Mouse (Mus musculus): ENCODE measurements around the gene Rpl22.

Rpl22 gene

DNA sequence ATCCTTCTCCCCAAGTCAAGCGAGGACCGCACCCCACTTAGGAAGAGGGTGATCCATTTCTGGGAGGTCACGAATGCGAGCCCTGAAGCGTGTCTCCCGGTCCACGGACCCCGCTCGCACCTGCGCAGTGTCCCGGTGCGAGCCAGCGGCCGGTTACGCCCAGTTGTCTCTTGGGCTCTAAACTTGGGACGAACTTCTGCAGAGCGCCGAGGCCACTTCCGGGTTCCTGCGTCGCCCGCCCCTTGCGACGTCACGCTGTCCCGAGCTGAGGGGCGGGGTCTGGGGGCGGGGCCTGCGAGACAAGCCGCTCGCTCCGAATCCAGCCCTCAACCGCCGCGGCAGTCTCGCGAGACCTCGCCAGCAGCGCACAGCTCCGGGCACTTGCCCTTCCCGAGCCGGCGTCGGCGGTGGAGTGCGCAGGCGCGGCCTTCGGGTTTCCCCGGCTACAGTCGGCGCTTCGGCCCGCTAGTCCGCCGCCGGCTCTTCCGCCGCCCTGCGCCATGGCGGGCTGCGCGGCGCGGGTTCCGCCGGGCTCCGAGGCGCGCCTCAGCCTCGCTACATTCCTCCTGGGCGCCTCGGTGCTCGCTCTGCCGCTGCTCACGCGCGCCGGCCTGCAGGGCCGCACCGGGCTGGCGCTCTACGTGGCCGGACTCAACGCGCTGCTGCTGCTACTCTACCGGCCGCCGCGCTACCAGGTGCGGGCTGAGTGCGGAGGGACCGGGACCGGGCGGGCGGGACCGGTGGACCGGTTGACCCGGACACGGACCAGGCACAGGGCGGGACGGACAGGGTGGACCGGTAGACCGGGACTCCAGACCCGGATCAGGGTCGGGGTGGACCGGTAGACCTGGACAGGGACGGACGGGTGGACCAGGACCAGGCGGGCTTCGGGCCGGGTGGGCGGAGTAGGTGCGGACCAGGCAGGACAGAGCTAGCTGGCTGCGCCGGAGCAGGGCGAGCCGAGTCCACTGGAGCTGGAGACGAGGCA, 28.4 kb upstream of the Rpl22 start, which contains the start of gene Icmt:
Gene Icmt (plus strand): TSS at position 354 of the 988 bp plus-strand sequence.
- peak; percentile 96 for DNase-seq (ENCODE audit: low read depth, low spot score)

DNA sequence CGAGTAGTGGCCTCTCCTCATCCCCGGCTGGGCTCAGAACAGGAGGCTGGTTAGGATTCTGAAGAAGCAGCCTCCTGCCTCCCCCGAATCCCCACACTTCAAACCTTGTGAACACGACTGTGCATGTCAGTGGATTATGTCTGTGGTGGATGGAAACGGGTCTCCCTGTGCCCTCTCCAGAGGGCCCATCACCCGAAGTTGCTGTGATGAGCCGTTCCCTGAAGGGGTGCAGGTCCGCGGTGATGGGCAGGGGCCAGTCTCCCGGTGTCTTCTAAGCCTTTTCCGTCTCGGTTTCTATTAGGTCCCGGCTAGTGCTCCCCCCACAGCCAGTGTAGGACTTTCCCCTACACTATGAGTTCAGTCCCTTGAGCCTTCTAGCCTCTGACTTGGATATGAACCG, 26.7 kb upstream of the Rpl22 start:
- no peak for DNase-seq (ENCODE audit: low read depth, low spot score)

DNA sequence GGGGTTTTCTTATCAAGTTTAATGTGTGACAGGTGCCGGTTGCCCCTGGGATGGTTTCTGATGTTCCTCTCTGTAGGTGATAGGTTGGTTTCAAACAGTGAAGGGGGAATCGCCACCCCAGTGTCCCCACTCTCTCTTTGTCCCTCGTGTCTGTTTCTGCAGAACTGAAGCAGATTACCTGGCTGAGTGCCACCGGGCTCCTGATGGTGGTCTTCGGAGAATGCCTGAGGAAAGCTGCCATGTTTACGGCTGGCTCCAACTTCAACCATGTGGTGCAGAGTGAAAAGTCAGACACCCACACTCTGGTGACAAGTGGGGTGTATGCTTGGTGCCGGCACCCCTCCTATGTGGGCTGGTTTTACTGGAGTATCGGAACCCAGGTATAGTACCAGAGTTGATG, 25.2 kb upstream of the Rpl22 start:
- DNase-seq (ENCODE audit: low read depth, low spot score), result no peak

DNA sequence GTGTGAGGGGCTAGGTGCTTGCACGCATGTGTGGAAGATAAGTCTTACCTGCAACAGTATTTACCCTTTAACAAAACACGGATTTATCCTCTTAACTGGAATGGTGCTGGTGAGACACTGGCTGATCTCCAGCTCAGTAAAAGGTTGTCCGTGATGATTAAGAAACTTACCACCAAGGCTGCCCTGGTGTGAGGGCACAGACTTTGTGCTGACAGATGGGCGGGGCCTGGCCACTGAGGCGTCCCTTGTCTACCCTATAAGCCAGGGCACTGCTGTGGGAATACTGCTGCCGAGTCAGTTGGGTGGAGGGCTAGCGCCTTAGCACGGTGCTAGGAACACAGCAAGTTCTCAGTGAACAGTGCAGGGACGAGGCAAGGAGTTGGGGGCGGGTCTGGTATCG, 23.5 kb upstream of the Rpl22 start:
- DNase-seq (ENCODE audit: low read depth, low spot score), result no peak

DNA sequence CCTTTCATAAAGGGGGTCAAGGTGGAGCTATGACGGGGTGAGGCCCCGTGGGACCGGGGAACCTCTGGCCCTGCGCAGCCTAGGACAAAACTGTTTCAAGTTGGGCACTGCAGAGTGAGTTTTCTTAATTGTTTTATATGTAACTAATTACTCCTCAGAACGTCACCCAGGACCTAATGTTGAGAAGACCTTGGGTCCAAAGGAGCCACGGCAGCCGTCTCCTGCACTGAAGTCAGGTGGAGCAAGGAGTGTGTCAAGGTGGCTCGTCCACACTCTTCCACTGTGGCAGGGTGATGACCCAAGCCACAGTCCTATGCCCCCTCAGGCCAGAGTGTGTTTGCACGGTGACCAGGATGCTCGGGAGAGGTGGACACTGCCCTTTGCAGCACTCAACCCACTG, 22.4 kb upstream of the Rpl22 start:
- DNase-seq (ENCODE audit: low read depth, low spot score), result no peak

DNA sequence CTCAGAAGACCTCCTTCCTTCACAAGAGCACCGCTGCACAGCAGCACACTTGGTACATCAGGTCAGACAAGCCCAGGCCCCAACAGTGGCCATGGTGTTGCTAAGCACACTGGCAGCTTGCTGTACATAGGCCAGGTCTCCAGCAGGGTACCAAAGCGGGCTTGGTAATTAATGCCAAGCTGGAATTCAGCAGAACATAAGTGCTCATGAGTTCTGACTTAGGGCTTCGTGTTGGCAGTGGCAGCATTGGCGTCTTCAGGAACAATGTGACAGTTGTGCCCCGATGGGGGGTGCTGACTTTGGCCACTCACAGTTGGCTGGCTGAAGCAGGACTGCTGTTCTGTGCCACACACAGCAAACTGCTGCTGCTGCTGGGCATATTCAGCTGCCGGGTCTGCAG, 20.9 kb upstream of the Rpl22 start:
- no peak for DNase-seq (ENCODE audit: low read depth, low spot score)

DNA sequence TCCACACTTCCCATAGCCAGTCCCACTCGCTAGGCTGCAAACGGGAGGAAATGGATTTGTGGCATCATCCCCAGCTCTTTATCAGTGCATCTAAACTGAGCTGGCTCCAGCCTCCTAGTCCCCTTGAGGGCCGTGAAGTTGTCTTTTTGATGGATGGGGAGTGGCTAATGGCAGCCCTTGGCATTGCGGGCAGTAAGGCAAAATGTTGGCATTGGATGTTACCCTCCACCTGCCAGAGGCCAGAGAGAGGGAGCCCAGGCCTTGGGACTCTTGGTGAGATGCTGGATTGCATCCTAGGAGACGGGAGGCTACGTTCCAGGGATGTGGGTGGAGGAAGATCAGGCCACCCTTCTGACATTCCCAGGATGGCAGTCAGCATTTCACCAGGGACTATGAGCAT, 19.6 kb upstream of the Rpl22 start:
- no peak for DNase-seq (ENCODE audit: low read depth, low spot score)

DNA sequence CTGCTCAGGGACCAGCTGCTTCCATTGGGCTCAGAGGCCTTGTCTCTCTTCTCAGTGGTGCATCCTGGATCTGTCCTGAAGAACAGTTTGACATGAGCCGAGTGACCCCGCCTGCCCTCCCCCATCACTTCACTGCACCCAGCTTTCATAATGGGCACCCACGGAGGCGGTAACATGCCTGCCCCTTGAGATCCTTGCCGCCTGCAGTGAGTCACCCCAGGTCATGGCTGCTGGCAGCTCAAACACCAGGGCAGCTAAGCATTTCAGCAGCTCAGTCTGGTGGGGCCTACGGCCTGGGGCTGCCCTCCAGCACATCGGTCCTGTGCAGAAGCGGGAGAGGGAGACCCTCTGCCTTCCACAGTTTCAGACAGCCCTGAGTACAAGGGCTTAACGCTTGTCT, 18.0 kb upstream of the Rpl22 start:
- no peak for DNase-seq (ENCODE audit: low read depth, low spot score)

DNA sequence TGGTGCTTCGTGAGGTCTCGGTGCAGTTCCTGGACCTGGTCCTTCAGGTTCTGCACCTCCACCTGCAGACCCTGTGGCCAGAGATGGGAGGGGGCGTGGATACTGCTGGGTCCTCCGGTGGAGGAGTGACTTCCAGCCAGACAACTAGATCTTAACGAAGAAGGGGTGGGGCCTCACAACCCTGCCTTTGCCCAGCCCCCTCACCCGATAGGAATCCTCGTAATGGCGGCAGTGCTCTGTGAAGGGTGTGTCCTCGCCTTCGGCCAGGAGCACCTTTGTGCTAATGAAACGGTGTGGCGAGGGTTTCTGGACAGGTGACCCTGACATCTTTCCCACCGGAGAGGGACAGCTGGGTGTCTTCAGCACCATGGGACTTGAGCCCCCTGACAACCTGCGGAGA, 13.4 kb upstream of the Rpl22 start:
- no peak for DNase-seq (ENCODE audit: low read depth, low spot score)

DNA sequence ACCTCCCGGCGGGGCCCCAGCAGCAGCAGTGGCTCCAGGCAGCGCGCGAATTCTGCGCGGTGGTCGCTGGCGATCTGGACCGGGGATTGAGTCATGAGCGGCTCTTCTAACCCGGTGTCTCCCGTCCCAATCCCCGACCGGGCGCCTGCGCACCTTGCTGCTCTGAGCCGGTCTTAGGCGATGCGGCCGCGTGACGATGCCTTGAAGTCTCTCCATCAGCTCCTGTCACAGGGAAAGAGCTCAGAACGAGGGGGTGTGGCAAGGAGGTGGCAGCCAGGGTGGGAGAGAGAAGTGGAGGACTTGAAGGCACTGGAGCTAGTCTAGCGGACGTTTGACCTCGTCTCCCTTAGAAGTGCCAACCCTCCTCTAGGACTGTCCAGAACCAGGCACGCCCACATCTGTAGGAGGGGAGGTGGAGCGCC, 12.3 kb upstream of the Rpl22 start:
- no peak for DNase-seq (ENCODE audit: low read depth, low spot score)

DNA sequence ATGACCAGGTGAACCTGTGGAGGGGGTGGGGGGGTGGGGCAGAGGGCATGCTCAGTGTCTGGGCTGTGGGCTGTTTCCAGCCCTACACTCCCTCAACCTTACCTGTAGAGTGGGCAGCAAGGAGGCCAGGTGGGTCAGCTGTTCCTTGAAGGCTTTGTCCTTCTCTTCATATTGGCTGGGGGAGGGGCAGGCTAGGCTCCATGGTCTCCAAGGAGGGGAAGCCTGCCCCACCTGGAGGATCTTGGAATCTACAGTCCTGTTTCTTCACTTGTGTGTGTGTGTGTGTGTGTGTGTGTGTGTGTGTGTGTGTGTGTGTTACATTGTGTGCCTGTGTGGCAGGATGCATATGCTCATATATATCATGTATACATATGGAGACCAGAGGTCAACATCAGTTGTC, 11.6 kb upstream of the Rpl22 start:
- DNase-seq (ENCODE audit: low read depth, low spot score), result peak; percentile 22

DNA sequence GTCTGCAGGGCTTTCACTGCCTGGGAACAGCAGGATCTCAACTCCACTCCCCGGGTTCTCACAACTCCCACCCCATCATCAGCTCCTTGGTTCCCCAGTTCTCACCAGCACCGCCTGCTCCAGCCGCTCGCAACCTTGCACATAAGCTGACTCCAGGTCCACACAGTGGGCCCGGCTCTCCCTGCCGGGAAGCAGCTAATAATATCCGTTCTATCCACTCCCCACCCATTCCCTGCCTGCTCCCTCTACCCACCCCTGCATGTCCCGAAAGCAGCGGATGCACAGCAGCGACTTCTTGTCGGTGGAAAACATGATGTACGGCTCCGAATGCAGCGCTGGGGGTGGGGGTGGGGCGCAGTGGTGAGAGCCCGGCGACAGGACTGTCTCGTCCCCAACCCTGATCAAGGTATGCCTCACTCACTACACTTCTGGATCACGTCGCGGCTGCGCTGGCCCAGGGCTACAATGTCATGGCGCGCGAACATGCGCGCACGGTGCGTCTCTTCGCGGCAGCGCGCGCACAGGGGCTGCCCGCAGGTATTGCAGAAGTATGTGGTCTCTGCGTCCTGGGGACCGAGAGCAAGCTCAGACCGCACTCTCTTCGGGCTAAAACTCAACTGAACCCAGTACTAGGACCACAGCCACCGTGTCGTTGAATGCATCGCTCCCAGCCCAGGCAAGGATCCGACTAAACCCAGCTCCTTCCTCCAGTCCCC, 9.9 kb upstream of the Rpl22 start:
- DNase-seq (ENCODE audit: low read depth, low spot score), result no peak

DNA sequence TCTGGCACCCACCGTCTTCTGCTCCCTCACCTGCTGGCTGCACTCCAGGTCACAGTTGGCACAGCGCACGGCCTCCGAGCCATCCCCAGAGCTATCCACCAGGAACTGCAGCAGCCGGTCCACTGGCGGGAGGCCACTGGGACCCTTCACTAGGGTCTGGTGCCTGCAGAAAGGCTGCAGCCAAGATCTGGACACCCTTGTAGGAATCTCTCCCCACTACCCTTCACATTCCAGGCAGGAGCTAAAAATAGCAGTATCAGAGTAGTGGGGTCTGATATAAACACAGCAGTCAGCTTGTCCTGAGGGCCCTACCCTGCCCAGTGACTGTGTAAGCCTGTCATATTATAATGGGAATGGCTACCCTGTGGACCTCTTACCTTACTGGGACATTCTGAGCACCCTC, 7.9 kb upstream of the Rpl22 start:
- no peak for DNase-seq (ENCODE audit: low read depth, low spot score)

DNA sequence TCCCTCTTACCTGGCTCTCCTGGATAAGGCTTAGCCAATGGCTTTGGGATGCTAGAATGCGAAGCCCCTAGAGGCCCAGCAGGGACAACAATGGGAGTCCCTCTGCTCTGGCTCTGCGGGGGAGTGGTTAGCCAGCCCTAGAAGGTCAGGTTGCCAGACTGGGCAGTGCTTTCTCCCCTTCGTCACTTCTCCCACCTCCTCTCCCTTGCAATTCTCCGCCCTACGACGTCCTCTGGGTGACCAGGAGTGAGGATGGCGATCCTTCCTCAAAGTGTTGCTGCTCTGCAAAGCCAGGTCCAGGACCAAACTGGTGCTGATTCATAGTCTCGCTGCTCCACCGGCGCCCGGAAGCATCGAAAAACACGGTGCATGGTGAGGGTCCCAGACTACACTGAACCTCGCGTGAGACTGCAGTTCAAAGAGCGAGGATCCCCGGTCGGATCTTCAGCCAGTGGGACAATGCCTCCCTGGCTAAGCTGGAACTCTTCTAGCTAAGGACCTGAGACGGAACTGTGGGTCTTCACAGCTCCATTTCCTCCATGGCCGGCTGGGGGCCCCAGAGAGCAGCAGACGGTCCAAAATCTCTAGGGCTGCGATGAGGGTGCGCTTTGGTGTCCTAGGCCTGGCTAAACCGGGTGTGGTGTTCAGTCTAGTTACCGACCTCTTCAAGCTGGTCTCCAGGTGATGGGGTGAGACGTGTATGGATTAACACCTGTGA, 6.9 kb upstream of the Rpl22 start, which contains the start of gene Rnf207:
Gene Rnf207 (minus strand): TSS at position 477 of the 718 bp plus-strand sequence.
- DNase-seq (ENCODE audit: low read depth, low spot score), result peak; percentile 75

DNA sequence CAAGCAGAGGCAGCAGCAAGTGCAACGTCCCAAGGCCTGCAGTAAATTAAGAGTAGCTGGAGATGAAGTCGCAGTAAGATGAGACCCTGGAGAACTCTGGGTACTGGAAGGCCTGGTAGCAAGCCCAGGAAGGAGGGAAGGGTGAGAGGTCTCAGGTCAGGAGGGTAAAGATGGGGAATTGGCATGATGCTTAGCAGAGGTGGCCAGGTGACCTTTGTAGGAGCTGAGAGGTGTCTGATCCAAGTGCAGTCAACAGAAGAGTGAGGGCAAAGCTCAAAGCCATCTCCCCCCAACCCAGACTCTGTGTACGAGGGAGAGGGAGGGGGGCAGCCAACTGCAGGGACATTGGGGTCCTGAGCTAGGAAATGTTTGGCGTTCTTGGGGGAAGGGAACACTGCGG, 4.1 kb upstream of the Rpl22 start:
- DNase-seq (ENCODE audit: low read depth, low spot score), result no peak

DNA sequence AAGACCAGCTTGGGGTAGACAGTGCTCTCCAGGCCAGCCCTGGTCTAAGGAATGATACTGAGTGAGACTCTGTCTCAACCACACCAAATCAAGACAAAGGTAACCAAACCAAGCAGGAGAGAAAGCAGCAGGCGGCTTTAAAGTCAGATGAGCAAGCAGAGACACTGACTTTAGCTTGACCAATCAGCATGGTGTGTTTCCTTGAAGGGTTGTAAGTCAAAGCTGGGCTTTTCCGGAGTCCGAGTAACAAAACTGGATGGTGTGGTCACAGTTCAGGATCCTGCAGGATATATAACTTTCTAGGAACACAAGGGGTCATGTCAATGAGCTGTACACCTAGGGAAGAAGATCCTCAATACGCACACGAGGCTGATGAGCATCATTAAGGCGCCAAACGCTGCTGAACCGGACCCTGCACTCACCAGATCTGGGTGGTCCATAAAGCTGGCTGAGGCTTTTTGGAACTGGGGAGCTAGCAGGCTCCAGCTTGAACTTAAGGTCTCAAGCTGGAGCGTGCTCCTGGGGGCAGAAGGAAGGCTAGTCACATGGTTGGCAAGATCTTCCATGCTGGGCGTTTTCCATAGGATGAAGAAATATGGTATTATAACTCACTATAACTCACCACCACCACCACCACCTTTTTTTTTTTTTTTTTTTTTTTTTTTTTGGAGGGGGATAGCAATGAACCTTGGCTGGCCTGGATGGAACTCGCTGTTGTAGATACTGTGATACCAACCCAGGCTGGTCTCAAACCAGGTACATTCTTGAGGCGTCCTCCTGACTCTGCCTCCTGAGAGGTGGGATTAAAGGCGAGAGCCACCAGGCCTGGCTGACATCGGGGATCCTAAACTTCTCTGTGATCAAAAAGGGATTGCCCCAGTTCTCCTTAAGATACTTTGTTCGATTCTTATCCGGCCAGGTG, 640 bp upstream of the Rpl22 start:
- no peak for DNase-seq (ENCODE audit: low read depth, low spot score)

DNA sequence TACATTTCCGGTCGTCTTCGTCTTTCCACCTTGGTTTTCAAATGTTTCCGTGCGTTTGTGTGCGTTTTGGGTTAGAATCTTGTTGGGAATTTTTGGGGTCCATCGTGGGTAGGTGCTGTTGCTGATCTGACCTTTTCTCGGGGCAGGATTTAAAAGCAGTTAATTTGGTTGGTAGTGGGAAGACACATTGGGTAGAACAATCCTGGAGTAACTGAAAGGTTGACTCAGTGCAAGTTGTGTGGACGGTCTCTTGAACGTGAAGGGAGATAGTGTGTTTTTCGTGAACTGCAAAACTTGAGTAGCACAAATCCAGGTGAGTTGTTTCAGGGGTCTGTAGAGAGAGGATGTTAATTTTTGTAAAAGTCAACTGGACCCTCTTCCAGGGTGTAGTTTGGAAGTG, 1.0 kb downstream of the Rpl22 start:
- DNase-seq (ENCODE audit: low read depth, low spot score), result peak; percentile 8

DNA sequence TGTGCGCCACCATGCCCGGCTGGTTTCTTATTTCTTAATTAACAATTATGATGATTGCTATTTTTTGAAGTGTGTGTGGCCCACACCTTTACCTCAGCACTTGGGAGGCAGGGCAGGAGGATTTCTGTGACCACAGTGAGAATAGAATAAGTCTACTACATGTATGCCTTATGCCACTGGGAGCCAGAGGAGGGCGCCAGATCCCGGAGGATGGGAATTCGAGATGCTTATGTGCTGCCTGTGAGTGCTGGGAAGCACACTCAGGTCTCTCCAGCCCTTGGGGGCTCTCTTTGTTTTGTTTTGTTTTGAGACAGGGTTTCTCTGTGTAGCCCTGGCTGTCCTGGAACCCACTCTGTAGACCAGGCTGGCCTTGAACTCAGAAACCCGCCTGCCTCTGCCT, 3.1 kb downstream of the Rpl22 start:
- DNase-seq (ENCODE audit: low read depth, low spot score), result peak; percentile 71

DNA sequence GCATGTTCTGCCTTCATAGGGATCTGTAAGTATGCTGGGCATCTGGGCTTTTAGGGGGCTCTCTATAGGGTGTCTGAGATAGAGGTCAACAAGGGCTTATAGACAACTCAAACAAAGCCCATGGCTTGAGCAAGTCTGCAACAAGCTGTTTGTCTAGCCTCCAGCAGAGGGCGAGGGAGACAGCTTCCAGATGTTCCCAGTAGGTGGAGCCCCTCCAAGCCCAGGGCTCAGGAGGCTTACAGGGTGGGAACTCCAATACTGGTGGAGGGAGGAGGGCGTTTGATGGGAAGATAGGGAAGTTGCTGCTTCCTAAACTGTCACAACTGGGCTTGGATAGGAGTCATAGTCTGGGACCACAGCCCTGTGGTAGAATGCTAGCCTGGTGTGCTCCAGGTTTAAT, 7.4 kb downstream of the Rpl22 start:
- peak; percentile 80 for DNase-seq (ENCODE audit: low read depth, low spot score)

DNA sequence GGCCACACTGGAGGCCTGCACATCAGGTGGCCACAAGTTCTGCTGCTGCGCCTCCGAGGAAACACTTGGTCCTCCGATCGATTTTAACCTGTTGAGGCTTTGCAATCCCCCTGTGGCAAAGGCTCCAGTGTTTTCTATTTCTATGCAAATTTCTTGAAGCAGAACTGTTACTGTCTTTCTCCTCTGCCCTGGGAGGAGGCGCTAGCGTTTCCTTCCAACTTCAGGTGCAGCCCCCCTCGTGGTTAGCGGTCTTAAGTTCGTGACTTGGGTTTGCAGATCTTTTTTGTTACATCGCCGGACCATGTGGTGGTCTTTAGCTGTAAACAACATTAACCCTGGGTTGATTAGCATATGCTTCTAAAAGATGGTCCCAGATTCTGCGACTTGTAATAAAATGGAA, 8.0 kb downstream of the Rpl22 start:
- DNase-seq (ENCODE audit: low read depth, low spot score), result no peak

DNA sequence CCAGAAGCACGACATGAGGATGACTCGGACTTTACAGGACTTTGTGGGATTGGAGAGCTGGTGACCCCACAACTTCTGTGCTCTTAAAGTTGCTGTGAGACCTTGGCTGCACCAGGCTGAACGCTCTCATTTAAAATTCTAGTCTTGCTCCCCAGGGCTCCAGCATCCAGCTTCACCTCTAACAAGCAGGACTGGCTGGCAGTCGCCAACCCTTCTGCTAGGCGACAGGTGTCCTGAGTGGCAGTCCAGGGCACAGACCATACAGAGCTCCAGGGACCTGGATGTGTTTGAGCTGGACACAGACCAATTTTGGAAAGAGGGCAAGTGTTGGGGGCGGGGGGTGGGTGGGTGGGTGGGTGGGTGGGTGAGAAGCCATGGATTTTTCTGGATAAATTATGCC, 12.2 kb downstream of the Rpl22 start:
- DNase-seq (ENCODE audit: low read depth, low spot score), result no peak
